Mouse (Mus musculus): Measurements from ENCODE around the gene B2m. TPM values are rescaled to one million over a fixed set of nuclear protein-coding genes. Genes with fewer than 3 reads are reported as not detected.

The B2m gene
- polyA plus RNA-seq, 1 experiment from 2014 or later, result 449 TPM

DNA sequence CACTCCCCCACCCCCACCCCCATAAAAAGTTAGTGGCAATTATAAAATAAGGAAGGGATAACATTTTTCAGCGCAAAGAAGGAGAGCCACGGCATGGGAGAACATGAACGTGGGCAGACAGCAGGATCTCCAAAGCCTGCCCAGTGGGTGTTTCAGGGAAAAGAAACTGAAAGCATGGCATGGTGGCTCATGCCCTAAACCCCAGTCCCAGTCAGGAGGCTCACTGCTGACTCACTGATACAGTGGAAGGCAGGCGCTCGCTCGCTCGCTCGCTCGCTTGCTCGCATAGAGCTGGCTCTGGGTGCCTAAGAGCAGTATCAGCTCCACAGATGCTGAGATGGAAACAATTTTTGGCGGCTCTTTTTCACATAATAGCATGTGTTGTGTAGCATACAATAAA is 16.8 kb downstream of the B2m start:
- Histone ChIP-seq H3K4me1 (0 out of 2 replicates have a peak, but pooled peaks cover 3% of the 10 kb centered on the region), H3K36me3 (no peaks in the 10 kb centered on the region), H3K27me3 (replicated peaks) (no peaks in the 10 kb centered on the region), H3K9ac (no peak overlapping the region), H3K9me3 (no peaks in the 10 kb centered on the region), H3K27ac (no peak overlapping the region; the same call in 1 of the 2 replicates), H3K4me2 (no peak overlapping the region), H3K4me3 (replicated peaks) (no peak overlapping the region)
- no peak for ATAC-seq (ENCODE audit: insufficient read depth, low FRiP score, low read depth)
- WGBS, result 80% methylated on average over 11 of the region's 11 CpGs

DNA sequence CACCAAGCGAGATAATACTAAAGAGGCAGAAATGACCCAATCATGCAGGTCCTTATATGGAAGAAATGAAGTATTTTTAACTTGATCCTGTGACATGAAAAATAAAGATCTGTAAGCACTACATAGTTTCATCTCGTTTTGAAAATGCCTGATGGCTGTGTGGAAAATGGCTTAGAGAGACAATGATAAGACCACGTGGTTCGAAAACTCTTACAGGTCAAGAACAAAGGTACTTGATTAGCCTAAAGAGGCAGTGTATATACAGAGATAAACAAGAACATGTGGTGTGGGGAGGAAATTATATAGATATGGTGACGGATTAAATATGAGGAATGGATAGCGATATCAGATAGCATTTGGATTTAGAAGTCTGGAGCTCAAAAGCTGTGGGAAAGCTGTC is 23.8 kb downstream of the B2m start:
- ATAC-seq (ENCODE audit: insufficient read depth, low FRiP score, low read depth), result no peak
- Histone ChIP-seq H3K4me2 (no peak overlapping the region), H3K9me3 (no peaks in the 10 kb centered on the region), H3K36me3 (no peaks in the 10 kb centered on the region), H3K9ac (no peak overlapping the region), H3K27me3 (replicated peaks) (no peaks in the 10 kb centered on the region), H3K27ac (no peak overlapping the region), H3K4me3 (replicated peaks) (no peak overlapping the region), H3K4me1 (no peaks in the 10 kb centered on the region)
- WGBS, result 74% methylated on average over 6 of the region's 6 CpGs

DNA sequence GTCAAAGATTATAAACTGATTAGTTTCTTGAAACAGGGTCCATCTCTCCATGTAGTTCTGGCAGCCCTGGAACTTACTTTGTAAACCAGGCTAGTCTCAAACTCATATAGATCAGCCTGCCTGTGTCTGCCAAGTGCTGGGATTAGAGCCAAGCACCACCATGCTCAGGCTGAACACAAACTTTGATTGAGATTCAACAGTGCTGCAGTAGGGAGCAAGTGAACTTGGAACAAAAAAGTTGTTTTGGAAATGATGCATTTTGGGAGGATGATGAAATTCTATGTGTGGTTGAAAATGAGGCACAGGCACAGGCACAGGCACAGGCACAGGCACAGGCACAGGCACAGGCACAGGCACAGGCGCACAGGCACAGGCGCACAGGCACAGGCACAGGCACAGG is 24.7 kb downstream of the B2m start:
- Histone ChIP-seq H3K27me3 (replicated peaks) (no peaks in the 10 kb centered on the region), H3K27ac (no peak overlapping the region), H3K9ac (no peak overlapping the region), H3K4me2 (no peak overlapping the region), H3K4me1 (no peaks in the 10 kb centered on the region), H3K4me3 (replicated peaks) (no peak overlapping the region), H3K36me3 (no peaks in the 10 kb centered on the region), H3K9me3 (no peaks in the 10 kb centered on the region)
- ATAC-seq (ENCODE audit: insufficient read depth, low FRiP score, low read depth), result no peak
- WGBS, result 89% methylated on average over 2 of the region's 2 CpGs

DNA sequence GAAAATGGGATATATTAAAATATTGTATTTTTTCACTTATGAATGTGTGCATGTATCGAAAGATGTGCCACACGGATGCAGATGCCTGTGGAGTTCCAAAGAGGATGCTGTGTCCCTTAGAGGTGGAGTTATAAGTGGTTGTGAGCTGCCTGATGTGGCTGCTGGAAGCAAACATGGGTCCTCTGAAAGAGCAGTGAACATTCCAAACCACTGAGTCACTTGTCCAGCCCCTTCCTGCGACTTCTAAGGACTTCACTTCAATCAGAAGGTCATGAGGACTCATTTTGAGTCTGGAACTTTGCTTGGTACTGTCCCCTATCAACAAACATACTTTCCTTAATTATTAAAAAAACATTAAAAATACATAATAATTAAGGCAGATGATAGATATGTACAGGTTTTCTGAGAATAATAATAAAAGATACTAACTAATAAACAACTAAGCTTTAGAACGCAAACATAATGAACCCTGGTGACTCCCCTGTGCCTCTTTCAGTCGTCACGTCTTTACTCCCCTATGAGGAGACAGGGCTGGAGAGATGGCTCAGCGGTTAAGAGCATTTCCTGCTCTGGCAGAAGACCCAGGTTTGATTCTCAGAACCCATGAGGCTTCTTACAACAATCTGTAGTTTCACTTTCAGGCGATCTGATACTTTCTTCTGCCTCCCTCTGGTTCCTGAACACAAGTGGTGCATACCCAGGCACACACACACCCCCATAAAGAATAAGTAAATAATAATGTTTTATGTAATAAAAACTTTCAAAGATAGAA is 32.8 kb downstream of the B2m start:
- H3K4me1 ChIP-seq, result no peaks in the 10 kb centered on the region
- H3K4me3 ChIP-seq (replicated peaks), result no peak overlapping the region
- no peak overlapping the region for H3K27ac ChIP-seq
- WGBS, result 67% methylated on average over 8 of the region's 8 CpGs
- H3K9ac ChIP-seq, result no peak overlapping the region
- no peaks in the 10 kb centered on the region for H3K9me3 ChIP-seq
- no peak overlapping the region for H3K4me2 ChIP-seq
- no peaks in the 10 kb centered on the region for H3K27me3 ChIP-seq (replicated peaks)
- no peaks in the 10 kb centered on the region for H3K36me3 ChIP-seq
- no peak for ATAC-seq (ENCODE audit: insufficient read depth, low FRiP score, low read depth)

DNA sequence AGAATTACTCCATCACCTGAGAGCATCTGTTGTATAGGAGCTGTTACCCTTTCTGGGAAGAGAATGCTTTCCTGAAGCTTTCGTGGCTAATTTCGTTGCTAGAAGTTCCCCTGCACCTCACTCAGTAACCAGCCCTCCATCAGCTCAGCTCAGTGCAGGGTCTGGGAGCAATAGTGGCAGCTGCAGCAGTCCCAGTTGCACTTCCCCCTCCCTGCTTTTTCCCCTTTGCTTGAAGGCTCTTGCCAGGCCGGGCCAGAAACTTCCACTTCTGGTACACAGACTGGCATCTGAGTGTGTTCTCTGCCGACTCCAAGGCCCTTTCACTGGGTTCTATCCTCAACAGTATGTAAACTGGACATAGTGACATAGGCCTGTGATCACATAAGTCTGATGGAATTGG is 37.6 kb downstream of the B2m start:
- Histone ChIP-seq H3K27ac (no peak overlapping the region), H3K4me1 (no peaks in the 10 kb centered on the region), H3K4me2 (no peak overlapping the region), H3K9me3 (no peaks in the 10 kb centered on the region), H3K4me3 (replicated peaks) (no peak overlapping the region), H3K27me3 (replicated peaks) (no peaks in the 10 kb centered on the region), H3K36me3 (no peaks in the 10 kb centered on the region), H3K9ac (no peak overlapping the region)
- 84% methylated on average over 4 of the region's 4 CpGs for WGBS
- ATAC-seq (ENCODE audit: insufficient read depth, low FRiP score, low read depth), result no peak

- H3K9ac ChIP-seq, result no peak within 1 kb of the TSS
- H3K27ac ChIP-seq, result no peak within 1 kb of the TSS
- H3K4me2 ChIP-seq, result no peak within 1 kb of the TSS
- 81% methylated on average over 17 of the region's 17 CpGs for WGBS
- H3K4me1 ChIP-seq, result no peaks in the 10 kb centered on the region
- no peaks in the 10 kb centered on the region for H3K27me3 ChIP-seq (replicated peaks)
- H3K9me3 ChIP-seq, result no peaks in the 10 kb centered on the region
- no peak within 1 kb of the TSS for H3K4me3 ChIP-seq (replicated peaks)
- ATAC-seq (ENCODE audit: insufficient read depth, low FRiP score, low read depth), result no peak
- no peaks in the 10 kb centered on the region for H3K36me3 ChIP-seq
Measured at GRCm38 (mm10) chr2:122186106-122186505, 38.6 kb downstream of the B2m start, which contains the start of the genes Patl2 and Terb2. Gene Patl2, minus strand, starts transcription at chr2:122186189. Gene Terb2, plus strand, starts transcription at chr2:122186272.

DNA sequence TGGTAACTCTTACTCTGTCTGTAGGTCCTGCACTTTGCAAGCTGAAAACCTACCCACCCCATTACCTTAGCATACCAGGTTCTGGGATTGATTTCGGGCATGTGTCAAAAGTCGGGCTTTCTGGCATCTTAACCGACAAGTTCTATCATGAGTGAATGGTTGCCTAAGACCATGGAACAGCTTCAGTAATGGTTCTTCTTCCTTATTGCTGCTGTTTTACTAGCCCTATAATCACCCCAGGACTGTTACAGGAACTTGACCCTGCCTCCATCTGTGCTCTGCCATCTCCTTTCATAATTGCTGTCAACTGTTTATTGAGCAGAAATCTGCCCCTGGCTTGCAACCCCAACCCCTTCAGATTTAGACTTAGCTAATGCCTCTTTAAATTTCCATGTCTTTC is 39.3 kb downstream of the B2m start:
- Histone ChIP-seq H3K27ac (no peak overlapping the region), H3K9me3 (no peaks in the 10 kb centered on the region), H3K9ac (no peak overlapping the region), H3K4me3 (replicated peaks) (no peak overlapping the region), H3K36me3 (no peaks in the 10 kb centered on the region), H3K4me2 (no peak overlapping the region), H3K27me3 (replicated peaks) (no peaks in the 10 kb centered on the region), H3K4me1 (no peaks in the 10 kb centered on the region)
- no peak for ATAC-seq (ENCODE audit: insufficient read depth, low FRiP score, low read depth)
- WGBS, result 83% methylated on average over 3 of the region's 3 CpGs

GRCm38 (mm10) chr2:122191849-122192248 is 44.4 kb downstream of the B2m start:
- Histone ChIP-seq H3K9ac (no peak overlapping the region), H3K27me3 (replicated peaks) (no peaks in the 10 kb centered on the region), H3K4me1 (no peaks in the 10 kb centered on the region), H3K4me2 (no peak overlapping the region), H3K4me3 (replicated peaks) (no peak overlapping the region), H3K9me3 (no peaks in the 10 kb centered on the region), H3K27ac (no peak overlapping the region), H3K36me3 (no peaks in the 10 kb centered on the region)
- ATAC-seq (ENCODE audit: insufficient read depth, low FRiP score, low read depth), result no peak
- 71% methylated on average over 3 of the region's 3 CpGs for WGBS

GRCm38 (mm10) chr2:122194509-122194929 is 47.0 kb downstream of the B2m start:
- H3K4me1 ChIP-seq, result no peaks in the 10 kb centered on the region
- no peak overlapping the region for H3K4me3 ChIP-seq (replicated peaks)
- H3K9me3 ChIP-seq, result no peaks in the 10 kb centered on the region
- no peaks in the 10 kb centered on the region for H3K36me3 ChIP-seq
- no peak overlapping the region for H3K9ac ChIP-seq
- no peak overlapping the region for H3K27ac ChIP-seq
- 49% methylated on average over 1 of the region's 1 CpGs for WGBS
- no peak for ATAC-seq (ENCODE audit: insufficient read depth, low FRiP score, low read depth)
- no peak overlapping the region for H3K4me2 ChIP-seq
- no peaks in the 10 kb centered on the region for H3K27me3 ChIP-seq (replicated peaks)

GRCm38 (mm10) chr2:122201501-122201900 is 54.0 kb downstream of the B2m start:
- 55% methylated on average over 1 of the region's 1 CpGs for WGBS
- Histone ChIP-seq H3K27me3 (replicated peaks) (no peaks in the 10 kb centered on the region), H3K27ac (no peak overlapping the region), H3K9me3 (no peaks in the 10 kb centered on the region), H3K36me3 (no peaks in the 10 kb centered on the region), H3K4me1 (0 out of 2 replicates have a peak, but pooled peaks cover under 1% of the 10 kb centered on the region), H3K9ac (no peak overlapping the region), H3K4me2 (no peak overlapping the region), H3K4me3 (replicated peaks) (no peak overlapping the region)
- ATAC-seq (ENCODE audit: insufficient read depth, low FRiP score, low read depth), result no peak
